Mouse (Mus musculus) lung, postnatal 36 days (tissue): ENCODE data around the gene Rhox8.
"Not testable (repeated sequence)": the region's sequence is repeated elsewhere in the genome, so short reads cannot be mapped to it uniquely, and the experiment has no call there.

Source experiments
- DNase-seq: peaks from one replicate; pipeline ENCODE4 v3.0.0; 2022; ENCODE audit warnings: mixed read lengths

Rhox8 gene

GRCm38 (mm10) chrX:37878844-37879243 is at the start of gene Rhox8:
Rhox8 (minus strand) TSS chrX:37878944.
- no peak for DNase-seq

- no peak for DNase-seq
These were observed 37.6 kb upstream of the Rhox8 start for GRCm38 (mm10) chrX:37916311-37916710.

- no peak for DNase-seq
These were observed 29.8 kb upstream of the Rhox8 start for GRCm38 (mm10) chrX:37908581-37908980.

DNA sequence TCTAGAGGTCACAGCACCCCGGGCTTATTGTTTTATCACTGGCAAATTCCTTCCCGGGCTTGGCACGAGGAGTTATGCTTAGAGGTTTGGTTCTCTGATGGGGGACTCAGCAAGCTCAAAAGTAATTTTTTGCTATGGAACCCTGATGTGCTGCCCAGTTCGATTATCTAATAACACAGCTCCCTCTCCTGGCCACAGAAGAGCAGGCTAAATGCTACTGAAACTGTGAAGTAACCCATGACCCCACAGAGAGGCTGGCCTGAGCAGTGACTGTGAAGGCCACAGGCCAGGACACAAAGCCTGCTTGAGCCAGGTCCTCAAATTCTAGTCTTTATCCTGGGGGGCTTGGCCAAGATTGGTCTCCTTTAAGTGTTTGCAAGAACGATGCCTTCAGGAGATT is 25.0 kb upstream of the Rhox8 start:
- DNase-seq, result no peak

- not testable (repeated sequence) for DNase-seq
These were observed 22.9 kb upstream of the Rhox8 start, which contains the start of gene Rhox9 for GRCm38 (mm10) chrX:37901670-37902069. Rhox9 (minus strand) TSS chrX:37901770.

- DNase-seq, result not testable (repeated sequence)
These were observed 18.4 kb upstream of the Rhox8 start, which contains the start of gene Rhox7b for GRCm38 (mm10) chrX:37897132-37897531. Rhox7b (minus strand) TSS chrX:37897232.

GRCm38 (mm10) chrX:37871641-37872040 is 7.1 kb downstream of the Rhox8 start:
- DNase-seq, result no peak

DNA sequence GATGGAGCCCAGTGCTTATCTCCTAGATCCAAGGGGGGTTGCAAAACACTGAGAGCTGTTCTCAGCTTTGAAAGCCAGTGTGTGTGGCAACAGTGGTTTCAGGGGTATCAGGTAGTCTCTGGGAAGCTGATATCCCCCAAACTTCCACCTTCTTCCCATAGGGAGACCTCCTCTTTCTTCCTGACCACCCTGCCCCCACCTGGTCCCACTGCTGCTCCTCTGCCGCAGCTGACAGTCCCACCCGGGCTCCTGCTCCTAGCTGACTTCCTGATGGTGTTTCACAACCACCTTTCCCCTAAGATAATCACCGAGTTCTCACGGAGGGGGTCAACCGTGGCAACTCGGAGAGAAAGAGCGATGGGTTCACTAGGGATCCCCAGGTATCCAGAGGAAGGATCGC is 47.4 kb downstream of the Rhox8 start, which contains the start of gene Rhox7a:
Gene Rhox7a (plus strand): TSS at position 301 of the 400 bp plus-strand sequence.
- not testable (repeated sequence) for DNase-seq

GRCm38 (mm10) chrX:37826610-37827009 is 52.1 kb downstream of the Rhox8 start, which contains the start of gene Rhox6:
Rhox6 (plus strand) TSS chrX:37826910.
- not testable (repeated sequence) for DNase-seq
